ENCODE assay signal across 8 mouse cellular contexts in genomic region chr9:63726088-63727010, GRCm38 (mm10). TPM values are rescaled to one million over a fixed set of nuclear protein-coding genes. Genes with fewer than 3 reads are reported as not detected.
DNase-seq lines count a peak whose midpoint lies in the region; ATAC-seq lines count a peak whose summit lies in the region.

No protein-coding gene starts in this region.

- peak; percentile 60 to 69 for DNase-seq in lung, adult 18-20 months
- no peak for DNase-seq in lung, postnatal 36 days
- DNase-seq in lung, postnatal 25 days (ENCODE audit: low spot score), result peak; percentile 53
- DNase-seq in testis, postnatal 10 days (ENCODE audit: low spot score), result no peak
- no peak for DNase-seq in cerebellum, adult 18-20 months
- no peak for DNase-seq in urinary bladder, postnatal 25 days (ENCODE audit: low spot score)

- H3K36me3 ChIP-seq in embryonic facial prominence, embryonic 13.5 days, result peaks cover 10% of the 10 kb centered on the region; the same call in 1 of the 2 replicates
- H3K36me3 ChIP-seq in hindbrain, embryonic 13.5 days, result no peaks in the 10 kb centered on the region

- WGBS in embryonic facial prominence, embryonic 13.5 days, result 44% methylated on average over 13 of the region's 13 CpGs
- 74% methylated on average over 13 of the region's 13 CpGs for WGBS in hindbrain, embryonic 13.5 days

- H3K9ac ChIP-seq in embryonic facial prominence, embryonic 13.5 days, result no peak overlapping the region
- peak overlapping the region; percentile 35; the same call in 1 of the 2 replicates for H3K9ac ChIP-seq in hindbrain, embryonic 13.5 days

- H3K27ac ChIP-seq in embryonic facial prominence, embryonic 13.5 days, result peak overlapping the region; percentile 62
- H3K27ac ChIP-seq in hindbrain, embryonic 13.5 days, result peak overlapping the region; percentile 58

- no peaks in the 10 kb centered on the region for H3K27me3 ChIP-seq in embryonic facial prominence, embryonic 13.5 days
- no peaks in the 10 kb centered on the region for H3K27me3 ChIP-seq in hindbrain, embryonic 13.5 days

- no peak overlapping the region for H3K4me3 ChIP-seq in embryonic facial prominence, embryonic 13.5 days
- H3K4me3 ChIP-seq in hindbrain, embryonic 13.5 days, result no peak overlapping the region

- H3K4me2 ChIP-seq in embryonic facial prominence, embryonic 13.5 days, result peak overlapping the region; percentile 29; the same call in 1 of the 2 replicates
- no peak overlapping the region for H3K4me2 ChIP-seq in hindbrain, embryonic 13.5 days

- H3K4me1 ChIP-seq in embryonic facial prominence, embryonic 13.5 days, result peaks cover 72% of the 10 kb centered on the region
- peaks cover 13% of the 10 kb centered on the region for H3K4me1 ChIP-seq in hindbrain, embryonic 13.5 days (replicated peaks)

- no peaks in the 10 kb centered on the region for H3K9me3 ChIP-seq in embryonic facial prominence, embryonic 13.5 days
- no peaks in the 10 kb centered on the region for H3K9me3 ChIP-seq in hindbrain, embryonic 13.5 days

- ATAC-seq in embryonic facial prominence, embryonic 13.5 days (ENCODE audit: insufficient number of reproducible peaks, insufficient read depth, low FRiP score, low TSS enrichment, low read depth), result peak; percentile 27; the same call in 1 of the 2 replicates
- ATAC-seq in hindbrain, embryonic 13.5 days (ENCODE audit: low FRiP score), result no peak

RNA-seq across cellular contexts. Expression of gene Smad3, which starts 31.4 kb away (rescaled TPM):
- polyA plus RNA-seq in embryonic facial prominence, embryonic 13.5 days (2015; fragmentation: Nextera tagmentation; extraction: Ambion mirVana), result 29.8 and 30.9 TPM in 2 replicates
- 11.9 and 12.0 TPM in 2 replicates for polyA plus RNA-seq in hindbrain, embryonic 13.5 days (2015; fragmentation: Nextera tagmentation; extraction: Ambion mirVana)

Comparison
In these comparisons a context has a peak if more than half of its experiments do, and no peak if none do; other contexts are left out.
1. DNase-seq: peak in lung, adult 18-20 months (2 of 2) and lung, postnatal 25 days (single experiment); none in lung, postnatal 36 days (single experiment), testis, postnatal 10 days (single experiment), cerebellum, adult 18-20 months (0 of 2) and urinary bladder, postnatal 25 days (single experiment).